Mouse (Mus musculus): ENCODE measurements around the gene Apol7b. TPM values are rescaled to one million over a fixed set of nuclear protein-coding genes. Genes with fewer than 3 reads are reported as not detected.

Gene Apol7b
- polyA plus RNA-seq, 1 experiment from 2014 or later: not detected

GRCm38 (mm10) chr15:77379921-77380320, 67.4 kb downstream of the Apol7b start:
- Histone ChIP-seq H3K36me3 (no peaks in the 10 kb centered on the region), H3K27me3 (ENCODE audit: insufficient read depth, poor library complexity, severe bottlenecking) (no peaks in the 10 kb centered on the region), H3K4me1 (replicated peaks) (no peaks in the 10 kb centered on the region), H3K27ac (no peak overlapping the region), H3K9me3 (no peaks in the 10 kb centered on the region), H3K4me3 (no peak overlapping the region)
- WGBS: 44% methylated on average over 4 of the region's 4 CpGs
- DNase-seq (ENCODE audit: low spot score): no peak

GRCm38 (mm10) chr15:77377419-77377818, 69.9 kb downstream of the Apol7b start:
- WGBS: 94% methylated on average over 4 of the region's 4 CpGs

GRCm38 (mm10) chr15:77376920-77377319, 70.4 kb downstream of the Apol7b start:
- H3K36me3 ChIP-seq: no peaks in the 10 kb centered on the region
- WGBS: 89% methylated on average over 7 of the region's 7 CpGs
- no peaks in the 10 kb centered on the region for H3K4me1 ChIP-seq (replicated peaks)
- no peaks in the 10 kb centered on the region for H3K27me3 ChIP-seq (ENCODE audit: insufficient read depth, poor library complexity, severe bottlenecking)
- H3K27ac ChIP-seq: no peak overlapping the region
- H3K4me3 ChIP-seq: no peak overlapping the region
- no peak for DNase-seq (ENCODE audit: low spot score)
- no peaks in the 10 kb centered on the region for H3K9me3 ChIP-seq

More at GRCm38 (mm10) chr15:77377419-77377818, 69.9 kb downstream of the Apol7b start:
- no peaks in the 10 kb centered on the region for H3K36me3 ChIP-seq
- no peak overlapping the region for H3K4me3 ChIP-seq
- H3K9me3 ChIP-seq: no peaks in the 10 kb centered on the region
- no peaks in the 10 kb centered on the region for H3K27me3 ChIP-seq (ENCODE audit: insufficient read depth, poor library complexity, severe bottlenecking)
- no peaks in the 10 kb centered on the region for H3K4me1 ChIP-seq (replicated peaks)
- H3K27ac ChIP-seq: no peak overlapping the region
- DNase-seq (ENCODE audit: low spot score): no peak

Other genes starting within 250 kb of the Apol7b start
- gene Rbfox2, start 140.5 kb downstream of the Apol7b start, polyA plus RNA-seq (2016; fragmentation: Nextera tagmentation; extraction: Ambion mirVana): 50.6 and 77.8 TPM in 2 replicates
- not detected in 2 replicates for gene Apol7a, start 48.4 kb downstream of the Apol7b start, polyA plus RNA-seq (2016; fragmentation: Nextera tagmentation; extraction: Ambion mirVana)
- 0.04 TPM in 1 of 2 replicates, not detected in the other for gene Apol9a, start 36.4 kb downstream of the Apol7b start, polyA plus RNA-seq (2016; fragmentation: Nextera tagmentation; extraction: Ambion mirVana)
- gene Apol10a, start 29.6 kb upstream of the Apol7b start, polyA plus RNA-seq (2016; fragmentation: Nextera tagmentation; extraction: Ambion mirVana): not detected in 2 replicates
- gene Apol11a, start 60.8 kb upstream of the Apol7b start, polyA plus RNA-seq (2016; fragmentation: Nextera tagmentation; extraction: Ambion mirVana): not detected in 2 replicates
- not detected in 2 replicates for gene Apol7c, start 85.8 kb upstream of the Apol7b start, polyA plus RNA-seq (2016; fragmentation: Nextera tagmentation; extraction: Ambion mirVana)
- not detected in 2 replicates for gene 1700025B11Rik, start 114.4 kb upstream of the Apol7b start, polyA plus RNA-seq (2016; fragmentation: Nextera tagmentation; extraction: Ambion mirVana)
- not detected in 2 replicates for gene Apol10b, start 148.6 kb upstream of the Apol7b start, polyA plus RNA-seq (2016; fragmentation: Nextera tagmentation; extraction: Ambion mirVana)
- gene Gm36245, start 151.8 kb upstream of the Apol7b start, polyA plus RNA-seq (2016; fragmentation: Nextera tagmentation; extraction: Ambion mirVana): not detected in 2 replicates
- gene Apol11b, start 195.8 kb upstream of the Apol7b start, polyA plus RNA-seq (2016; fragmentation: Nextera tagmentation; extraction: Ambion mirVana): not detected in 2 replicates

All from hindbrain, embryonic 10.5 days (tissue).